Mouse (Mus musculus) myocyte (in vitro differentiated cells): ENCODE results near the gene Acbd4.

Experiments
- CEBPB ChIP-seq: IDR thresholded peaks from 2 replicates; pipeline ENCODE4 v1.6.1; 2011; ENCODE audit warnings: mild to moderate bottlenecking, moderate library complexity; ENCODE audit not compliant: poor library complexity, insufficient read depth, severe bottlenecking
- POLR2A ChIP-seq: IDR thresholded peaks from one replicate; pipeline ENCODE4 v1.6.1; 2011; ENCODE audit warnings: low read depth, mild to moderate bottlenecking, control low read depth, moderate library complexity; ENCODE audit not compliant: insufficient read length
- TCF12 ChIP-seq: IDR thresholded peaks from one replicate; pipeline ENCODE4 v1.6.1; 2011; ENCODE audit warnings: mild to moderate bottlenecking, control low read depth; ENCODE audit not compliant: poor library complexity, insufficient read depth, severe bottlenecking
- TCF3 ChIP-seq: IDR thresholded peaks from one replicate; pipeline ENCODE4 v1.6.1; 2011; ENCODE audit warnings: low read depth, control low read depth; ENCODE audit not compliant: insufficient read length
- USF1 ChIP-seq: IDR thresholded peaks from one replicate; pipeline ENCODE4 v1.6.1; 2011; ENCODE audit warnings: low read depth, mild to moderate bottlenecking, control low read depth, moderate library complexity

- TF ChIP-seq TCF3: no peak
- TF ChIP-seq POLR2A: no peak
- no peak for TF ChIP-seq USF1
- TF ChIP-seq TCF12: no peak
- TF ChIP-seq CEBPB: no peak
Observed at GRCm38 (mm10) chr11:103140763-103141100, 39.2 kb downstream of the Acbd4 start.
